ENCODE assay signal across 8 mouse cellular contexts in the genomic region with DNA sequence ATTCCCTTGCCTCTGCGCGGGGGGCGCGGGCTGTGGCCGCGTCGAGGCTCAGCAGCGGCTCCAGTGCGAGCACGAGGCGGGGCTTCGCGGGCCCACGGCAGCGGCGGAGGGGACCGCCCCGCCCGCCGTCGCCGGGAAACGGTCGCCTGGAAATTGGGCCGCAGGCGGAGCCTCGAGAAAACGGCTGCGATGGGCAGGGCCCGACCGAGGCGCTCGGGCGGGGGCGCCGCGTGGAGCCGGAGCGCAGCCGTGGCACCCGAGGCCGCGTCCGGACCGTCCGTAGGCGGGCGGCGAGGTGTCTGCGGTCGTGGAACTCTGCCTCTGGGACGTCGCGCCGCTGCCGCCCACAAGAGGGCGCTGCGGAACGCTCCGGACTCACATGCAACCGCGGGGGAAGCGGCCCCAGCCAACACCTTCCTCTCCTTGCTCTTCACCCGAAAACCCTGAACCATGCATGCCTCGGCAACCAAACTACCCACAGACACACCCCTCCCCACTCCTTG. TPM values are rescaled to one million over a fixed set of nuclear protein-coding genes. Genes with fewer than 3 reads are reported as not detected.
A peak's percentile ranks its signal among the peaks of the same experiment; 100 is the strongest.
DNase-seq lines count a peak whose midpoint lies in the region; ATAC-seq and TF ChIP-seq lines count a peak whose summit lies in the region.

A gene (minus strand): TSS at position 52 of the 503 bp plus-strand sequence.

- TF ChIP-seq CTCF in midbrain, postnatal 0 days (IDR thresholded peaks at IDR 0.05) = peak; percentile 81

- under 1% methylated on average over 64 of the region's 65 CpGs for WGBS in embryonic facial prominence, embryonic 13.5 days
- WGBS in limb, embryonic 14.5 days = 1% methylated on average over 31 of the region's 65 CpGs
- WGBS in midbrain, postnatal 0 days = 0% methylated on average over 43 of the region's 65 CpGs

- TF ChIP-seq POLR2A in limb, embryonic 14.5 days (IDR thresholded peaks at IDR 0.05; ENCODE audit: borderline replicate concordance, extremely low read depth, insufficient read depth, insufficient read length) = no peak

- peaks cover 100% of the 10 kb centered on the region for H3K27me3 ChIP-seq in erythroblast, embryonic 14.5 days (ENCODE audit: control insufficient read depth)
- H3K27me3 ChIP-seq in embryonic facial prominence, embryonic 13.5 days = peaks cover 62% of the 10 kb centered on the region
- peaks cover 46% of the 10 kb centered on the region for H3K27me3 ChIP-seq in limb, embryonic 14.5 days (ENCODE audit: control insufficient read depth, insufficient read depth, low read length)
- peaks cover 32% of the 10 kb centered on the region for H3K27me3 ChIP-seq in midbrain, postnatal 0 days (ENCODE audit: insufficient read depth, low read length)

- DNase-seq in heart, adult 9 months (ENCODE audit: low spot score in 2 of 2) = peak; percentile 70 to 84
- peak; percentile 73 for DNase-seq in kidney, adult 9 months
- DNase-seq in limb, embryonic 14.5 days (ENCODE audit: low spot score) = peak; percentile 70
- peak; percentile 81 for DNase-seq in midbrain, postnatal 0 days (ENCODE audit: low spot score)
- peak; percentile 70 to 81 for DNase-seq in spleen, postnatal 10 days (ENCODE audit: low spot score in 2 of 2)

- peak within 1 kb of the TSS; percentile 42 for H3K4me3 ChIP-seq in erythroblast, embryonic 14.5 days (replicated peaks)
- H3K4me3 ChIP-seq in embryonic facial prominence, embryonic 13.5 days = peak within 1 kb of the TSS; percentile 82
- peak within 1 kb of the TSS; percentile 83 for H3K4me3 ChIP-seq in limb, embryonic 14.5 days (replicated peaks; ENCODE audit: low read length)
- H3K4me3 ChIP-seq in midbrain, postnatal 0 days (ENCODE audit: low read depth, low read length) = peak within 1 kb of the TSS; percentile 90

- peaks cover 18% of the 10 kb centered on the region for H3K4me1 ChIP-seq in erythroblast, embryonic 14.5 days (ENCODE audit: control insufficient read depth)
- peaks cover 45% of the 10 kb centered on the region for H3K4me1 ChIP-seq in embryonic facial prominence, embryonic 13.5 days
- H3K4me1 ChIP-seq in limb, embryonic 14.5 days (ENCODE audit: control insufficient read depth, insufficient read depth, low read length) = peaks cover 35% of the 10 kb centered on the region
- peaks cover 13% of the 10 kb centered on the region; the same call in 1 of the 2 replicates for H3K4me1 ChIP-seq in midbrain, postnatal 0 days (ENCODE audit: insufficient read depth, low read length)

- H3K9me3 ChIP-seq in erythroblast, embryonic 14.5 days (ENCODE audit: control insufficient read depth, low read length) = peaks cover 5% of the 10 kb centered on the region; the same call in 1 of the 2 replicates
- H3K9me3 ChIP-seq in embryonic facial prominence, embryonic 13.5 days = no peaks in the 10 kb centered on the region
- no peaks in the 10 kb centered on the region for H3K9me3 ChIP-seq in limb, embryonic 14.5 days (ENCODE audit: control insufficient read depth, low read length)
- no peaks in the 10 kb centered on the region for H3K9me3 ChIP-seq in midbrain, postnatal 0 days (ENCODE audit: low read length)

- no peaks in the 10 kb centered on the region for H3K36me3 ChIP-seq in erythroblast, embryonic 14.5 days (ENCODE audit: control insufficient read depth)
- H3K36me3 ChIP-seq in embryonic facial prominence, embryonic 13.5 days = peaks cover 37% of the 10 kb centered on the region
- peaks cover 38% of the 10 kb centered on the region for H3K36me3 ChIP-seq in limb, embryonic 14.5 days (ENCODE audit: control insufficient read depth, insufficient read depth, low read length)
- peaks cover 30% of the 10 kb centered on the region for H3K36me3 ChIP-seq in midbrain, postnatal 0 days (ENCODE audit: insufficient read depth, low read length)

- peak within 1 kb of the TSS; percentile 87 for H3K9ac ChIP-seq in embryonic facial prominence, embryonic 13.5 days
- H3K9ac ChIP-seq in limb, embryonic 14.5 days (ENCODE audit: low read depth, low read length, severe bottlenecking) = peak within 1 kb of the TSS; percentile 59
- peak within 1 kb of the TSS; percentile 64 for H3K9ac ChIP-seq in midbrain, postnatal 0 days (replicated peaks; ENCODE audit: low read length, poor library complexity, severe bottlenecking)

- H3K4me2 ChIP-seq in embryonic facial prominence, embryonic 13.5 days = peak within 1 kb of the TSS; percentile 86
- H3K4me2 ChIP-seq in limb, embryonic 14.5 days (replicated peaks; ENCODE audit: low read depth, low read length, severe bottlenecking) = peak within 1 kb of the TSS; percentile 92
- peak within 1 kb of the TSS; percentile 92 for H3K4me2 ChIP-seq in midbrain, postnatal 0 days (ENCODE audit: low read depth, low read length, poor library complexity, severe bottlenecking)

- no peak for ATAC-seq in erythroblast, adult 5-6 weeks (replicated peaks; ENCODE audit: low FRiP score, poor library complexity, severe bottlenecking)
- no peak; the same call in 1 of the 2 replicates for ATAC-seq in embryonic facial prominence, embryonic 13.5 days (ENCODE audit: insufficient number of reproducible peaks, insufficient read depth, low FRiP score, low TSS enrichment, low read depth)
- peak; percentile 45 for ATAC-seq in limb, embryonic 14.5 days (ENCODE audit: low FRiP score, low read depth)
- ATAC-seq in midbrain, postnatal 0 days (ENCODE audit: low FRiP score) = peak; percentile 4; the same call in 1 of the 2 replicates

- no peak within 1 kb of the TSS for H3K27ac ChIP-seq in embryonic facial prominence, embryonic 13.5 days
- no peak within 1 kb of the TSS for H3K27ac ChIP-seq in limb, embryonic 14.5 days (replicated peaks; ENCODE audit: low read depth, low read length)
- no peak within 1 kb of the TSS for H3K27ac ChIP-seq in midbrain, postnatal 0 days (ENCODE audit: low read depth, low read length)

RNA-seq across cellular contexts. Expression of the gene that starts here (rescaled TPM):
- polyA plus RNA-seq in erythroblast, embryonic 14.5 days (2012) = 0.02 TPM in 1 of 2 replicates, not detected in the other
- total RNA-seq in erythroblast, adult 5-6 weeks (2015; ENCODE audit: low replicate concordance) = not detected in 2 replicates
- 0.85 TPM in 1 of 2 replicates, not detected in the other for total RNA-seq in erythroblast, adult 5-6 weeks (2017; ENCODE audit: low replicate concordance)
- 4.5 and 7.4 TPM in 2 replicates for polyA plus RNA-seq in embryonic facial prominence, embryonic 13.5 days (2015; fragmentation: Nextera tagmentation; extraction: Ambion mirVana)
- polyA plus RNA-seq in limb, embryonic 14.5 days (2012; rRNA removed) = 34.5 and 42.9 TPM in 2 replicates
- polyA plus RNA-seq in limb, embryonic 14.5 days (2014; fragmentation: Nextera tagmentation; extraction: Ambion mirVana) = 1.9 and 2.7 TPM in 2 replicates
- total RNA-seq in midbrain, postnatal 0 days (2014; rRNA removed) = 14.2 and 33.6 TPM in 2 replicates
- polyA plus RNA-seq in midbrain, postnatal 0 days (2015; fragmentation: Nextera tagmentation; extraction: Ambion mirVana) = 3.4 and 7.0 TPM in 2 replicates

Comparison
In these comparisons a context has a peak if more than half of its experiments do, and no peak if none do; other contexts are left out.
1. ATAC-seq: peak in limb, embryonic 14.5 days (single experiment) and midbrain, postnatal 0 days (single experiment); none in erythroblast, adult 5-6 weeks (single experiment) and embryonic facial prominence, embryonic 13.5 days (single experiment).
2. Peak in every context shown above with its lines, with median percentiles within 50 percentile points of each other: H3K4me3 ChIP-seq, H3K4me2 ChIP-seq, H3K9ac ChIP-seq and DNase-seq.